Mouse (Mus musculus) E14TG2a.4 (cell line): ENCODE data around the gene Gm20379.

ENCODE experiments used
- H3K27me3 ChIP-seq: 2 replicates; pipeline ENCODE4 v1.6.1; 2014; ENCODE audit warnings: low read length, control low read depth; ENCODE audit not compliant: insufficient read depth
- H3K36me3 ChIP-seq: 2 replicates; pipeline ENCODE4 v1.6.1; 2014; ENCODE audit warnings: low read length, control low read depth; ENCODE audit not compliant: insufficient read depth
- H3K4me1 ChIP-seq: replicated peaks from 2 replicates; pipeline ENCODE4 v1.6.1; 2014; ENCODE audit warnings: low read depth, low read length, control low read depth
- H3K4me3 ChIP-seq: replicated peaks from 2 replicates; pipeline ENCODE4 v1.5.1; 2014; ENCODE audit warnings: mild to moderate bottlenecking, low read length
- H3K9me3 ChIP-seq: 2 replicates; pipeline ENCODE4 v1.6.1; 2014; ENCODE audit warnings: low read length, control low read depth
- CTCF ChIP-seq: conservative IDR thresholded peaks from 2 replicates; pipeline ENCODE4 v1.5.1; 2014; ENCODE audit warnings: low read length
- NANOG ChIP-seq: IDR thresholded peaks from 2 replicates; pipeline ENCODE4 v1.6.1; 2014; ENCODE audit warnings: borderline replicate concordance, low read length, mixed read lengths
- POU5F1 ChIP-seq: IDR thresholded peaks from 2 replicates; pipeline ENCODE4 v1.6.1; 2014; ENCODE audit warnings: low read length, borderline replicate concordance

The Gm20379 gene

DNA sequence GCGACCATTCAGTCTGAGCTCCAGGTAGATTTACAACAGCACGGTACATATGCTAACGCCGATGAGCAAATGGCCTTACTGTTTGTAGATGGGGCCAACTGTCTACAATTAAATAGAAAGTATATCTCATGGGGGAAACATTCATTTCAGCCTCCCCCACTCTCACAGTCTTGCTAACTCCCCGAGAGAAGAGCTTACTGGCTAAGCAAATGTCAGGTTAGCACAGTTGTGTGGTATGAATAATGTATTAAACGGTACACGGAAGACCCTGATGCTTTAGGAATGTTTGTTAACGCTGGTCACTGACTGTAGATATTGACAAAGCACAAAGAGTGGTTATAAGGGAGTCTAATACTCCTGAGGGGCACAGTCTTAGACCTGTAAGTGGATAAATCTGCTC, 38.3 kb downstream of the Gm20379 start:
- TF ChIP-seq CTCF (no peak), NANOG (no peak), POU5F1 (no peak)

GRCm38 (mm10) chr13:92346338-92346737, 40.6 kb downstream of the Gm20379 start:
- H3K4me1 ChIP-seq: no peaks in the 10 kb centered on the region
- no peaks in the 10 kb centered on the region for H3K27me3 ChIP-seq
- no peak for TF ChIP-seq POU5F1
- H3K36me3 ChIP-seq: peaks cover 87% of the 10 kb centered on the region
- no peaks in the 10 kb centered on the region for H3K9me3 ChIP-seq
- H3K4me3 ChIP-seq: no peak overlapping the region

More for the DNA sequence above, 38.3 kb downstream of the Gm20379 start:
- no peak overlapping the region for H3K4me3 ChIP-seq
- H3K4me1 ChIP-seq: 0 out of 2 replicates have a peak, but pooled peaks cover 6% of the 10 kb centered on the region
- no peaks in the 10 kb centered on the region for H3K27me3 ChIP-seq
- H3K9me3 ChIP-seq: no peaks in the 10 kb centered on the region
- H3K36me3 ChIP-seq: peaks cover 86% of the 10 kb centered on the region

GRCm38 (mm10) chr13:92351100-92351499, 45.3 kb downstream of the Gm20379 start:
- Histone ChIP-seq H3K4me1 (peaks cover 18% of the 10 kb centered on the region), H3K4me3 (no peak overlapping the region), H3K36me3 (peaks cover 60% of the 10 kb centered on the region), H3K9me3 (no peaks in the 10 kb centered on the region), H3K27me3 (no peaks in the 10 kb centered on the region)
- TF ChIP-seq CTCF: no peak
- TF ChIP-seq NANOG: no peak
- TF ChIP-seq POU5F1: no peak

DNA sequence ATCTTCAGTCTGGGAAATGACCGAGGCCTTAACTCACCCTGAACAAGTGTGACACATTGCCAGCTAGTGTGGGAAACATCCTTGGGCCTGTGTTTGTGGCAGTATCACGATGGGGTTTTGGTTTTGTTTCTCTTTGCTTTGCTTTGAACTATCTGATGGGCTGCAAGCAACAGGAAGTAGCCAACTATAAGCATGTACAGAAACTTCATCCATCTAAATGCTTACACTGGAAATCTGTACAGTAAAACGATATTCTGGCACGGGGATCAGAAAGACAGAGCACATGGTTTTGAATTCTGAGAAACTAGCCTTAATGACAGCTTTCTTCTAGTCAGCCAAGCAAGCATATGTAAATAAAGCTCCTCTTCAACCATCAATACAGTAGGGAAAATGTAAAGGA, 48.2 kb downstream of the Gm20379 start:
- Histone ChIP-seq H3K9me3 (no peaks in the 10 kb centered on the region), H3K27me3 (no peaks in the 10 kb centered on the region), H3K4me1 (peaks cover 25% of the 10 kb centered on the region), H3K4me3 (peak overlapping the region; percentile 93), H3K36me3 (peaks cover 65% of the 10 kb centered on the region)
- TF ChIP-seq CTCF (no peak), POU5F1 (no peak), NANOG (no peak)

DNA sequence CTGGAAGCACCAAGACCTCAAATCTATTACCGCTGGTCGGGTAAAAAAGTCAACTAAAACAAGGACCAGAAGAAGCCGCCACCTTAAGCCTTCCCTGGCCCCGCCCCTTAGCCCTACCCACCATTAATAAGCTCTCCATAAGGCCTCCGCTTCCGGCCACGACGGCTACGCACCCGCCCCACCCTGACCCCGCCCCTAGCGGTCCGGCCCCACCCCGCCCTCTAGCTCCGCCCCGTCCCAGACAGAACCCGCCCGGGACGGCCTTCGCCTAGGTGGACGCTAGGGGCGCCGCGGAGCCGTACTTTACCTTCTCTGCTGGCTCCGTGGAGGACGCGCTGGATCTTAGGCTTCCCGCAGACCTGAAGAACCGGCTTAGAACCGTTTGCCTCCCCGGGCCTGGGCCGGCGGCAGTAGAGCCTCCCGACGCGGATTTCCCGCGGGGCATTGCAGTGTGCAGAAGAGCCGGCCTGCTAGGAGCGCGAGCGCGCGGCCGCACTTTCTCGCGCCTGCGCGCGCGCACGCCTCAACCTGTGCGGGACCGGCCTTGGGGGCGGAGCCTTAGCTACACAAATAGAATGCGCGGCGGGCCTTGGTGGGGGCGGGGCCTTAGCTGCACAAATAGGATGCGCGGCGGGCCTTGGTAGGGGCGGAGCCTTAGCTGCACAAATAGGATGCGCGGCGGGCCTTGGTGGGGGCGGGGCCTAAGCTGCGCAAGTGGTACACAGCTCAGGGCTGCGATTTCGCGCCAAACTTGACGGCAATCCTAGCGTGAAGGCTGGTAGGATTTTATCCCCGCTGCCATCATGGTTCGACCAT, 48.9 kb downstream of the Gm20379 start, which contains the start of the genes Dhfr and Msh3:
Dhfr (plus strand) TSS at position 271 of the 816 bp plus-strand sequence.
Msh3 (minus strand) TSS at position 548 of the 816 bp plus-strand sequence.
- peaks cover 67% of the 10 kb centered on the region for H3K36me3 ChIP-seq
- no peaks in the 10 kb centered on the region for H3K9me3 ChIP-seq
- peaks cover 25% of the 10 kb centered on the region for H3K4me1 ChIP-seq
- H3K4me3 ChIP-seq: peak within 1 kb of the TSS; percentile 93
- peak; percentile 36 for TF ChIP-seq CTCF
- no peak for TF ChIP-seq POU5F1
- H3K27me3 ChIP-seq: no peaks in the 10 kb centered on the region

DNA sequence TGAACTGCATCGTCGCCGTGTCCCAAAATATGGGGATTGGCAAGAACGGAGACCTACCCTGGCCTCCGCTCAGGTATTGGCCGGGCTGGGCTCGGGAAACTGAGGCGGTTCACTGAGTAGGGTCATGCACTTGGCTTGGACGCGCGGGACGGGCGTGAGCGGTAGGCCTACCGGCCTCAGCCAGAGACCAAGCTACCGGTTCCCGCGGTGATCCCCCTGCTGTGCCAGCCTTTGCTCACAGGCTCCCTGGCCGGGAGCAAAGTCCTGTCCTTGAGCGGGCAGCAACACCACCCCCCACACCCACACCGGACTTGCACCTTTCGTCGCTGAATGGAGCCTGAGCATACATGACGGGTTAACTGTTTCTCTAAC, 49.5 kb downstream of the Gm20379 start:
- TF ChIP-seq CTCF (no peak), NANOG (no peak), POU5F1 (no peak)
- Histone ChIP-seq H3K36me3 (peaks cover 70% of the 10 kb centered on the region), H3K4me3 (peak overlapping the region; percentile 93), H3K9me3 (no peaks in the 10 kb centered on the region), H3K27me3 (no peaks in the 10 kb centered on the region), H3K4me1 (peaks cover 25% of the 10 kb centered on the region)

GRCm38 (mm10) chr13:92356376-92356775, 50.6 kb downstream of the Gm20379 start:
- H3K27me3 ChIP-seq: no peaks in the 10 kb centered on the region
- peaks cover 70% of the 10 kb centered on the region for H3K36me3 ChIP-seq
- H3K4me3 ChIP-seq: peak overlapping the region; percentile 93
- peaks cover 25% of the 10 kb centered on the region for H3K4me1 ChIP-seq
- TF ChIP-seq CTCF (no peak), NANOG (no peak), POU5F1 (no peak)
- no peaks in the 10 kb centered on the region for H3K9me3 ChIP-seq
